Mouse (Mus musculus) ES-CJ7 (cell line): ENCODE results near the gene Lypd3.
"Not testable (repeated sequence)": the region's sequence is repeated elsewhere in the genome, so short reads cannot be mapped to it uniquely, and the experiment has no call there.

Experiments used
- DNase-seq: peaks from one replicate; pipeline ENCODE4 v3.0.0; 2011; ENCODE audit warnings: low read depth, low spot score

Lypd3 gene

DNA sequence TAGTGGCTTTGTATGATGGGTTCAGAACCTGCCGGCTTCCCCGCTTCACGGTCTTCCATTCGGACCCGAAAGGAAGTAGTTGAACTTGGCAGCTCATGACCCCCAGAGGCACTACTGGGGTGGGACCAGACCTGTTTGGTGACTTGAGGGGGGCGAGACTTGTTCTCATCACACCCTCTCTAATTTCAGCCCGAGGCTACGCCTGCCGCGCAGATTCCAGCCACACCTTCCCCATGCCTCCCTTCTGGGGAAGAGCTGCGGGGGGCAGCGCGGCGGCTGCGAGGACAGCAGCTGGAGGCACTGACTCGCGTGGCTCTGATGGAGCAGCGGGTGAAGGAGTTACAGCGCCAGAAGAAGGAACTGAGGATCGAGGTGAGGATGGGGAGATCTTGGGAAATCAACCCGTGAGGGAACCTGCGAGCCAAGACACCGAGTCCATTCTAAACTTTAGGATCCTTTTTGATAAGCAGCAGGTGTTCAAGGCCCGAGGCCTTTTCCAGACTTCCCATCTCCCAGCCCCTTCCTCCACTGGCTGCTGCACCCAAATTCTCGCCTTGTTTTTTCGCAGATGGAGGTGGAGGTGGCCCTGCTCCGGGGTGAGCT is 23.9 kb upstream of the Lypd3 start:
- DNase-seq = peak; percentile 64

DNA sequence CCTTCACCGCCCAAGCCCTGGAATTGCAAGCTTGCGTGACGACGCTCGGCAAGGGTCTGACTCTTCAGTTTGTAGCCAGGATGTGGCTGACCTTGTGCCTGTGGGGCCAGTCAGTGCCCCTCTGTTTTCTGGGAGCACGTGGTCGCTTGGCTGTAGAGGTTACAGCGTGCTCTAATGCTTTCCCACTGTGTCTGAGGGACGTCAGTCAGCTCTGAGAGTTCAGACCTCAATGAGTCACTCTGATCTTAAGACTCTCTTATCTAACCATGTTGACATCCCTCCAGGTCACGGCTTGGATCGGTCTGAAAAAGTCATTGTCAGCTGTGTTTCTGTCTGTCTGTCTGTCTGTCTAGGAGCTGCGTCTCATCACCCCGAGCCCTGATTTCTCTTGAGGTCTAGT is 21.5 kb upstream of the Lypd3 start:
- no peak for DNase-seq

DNA sequence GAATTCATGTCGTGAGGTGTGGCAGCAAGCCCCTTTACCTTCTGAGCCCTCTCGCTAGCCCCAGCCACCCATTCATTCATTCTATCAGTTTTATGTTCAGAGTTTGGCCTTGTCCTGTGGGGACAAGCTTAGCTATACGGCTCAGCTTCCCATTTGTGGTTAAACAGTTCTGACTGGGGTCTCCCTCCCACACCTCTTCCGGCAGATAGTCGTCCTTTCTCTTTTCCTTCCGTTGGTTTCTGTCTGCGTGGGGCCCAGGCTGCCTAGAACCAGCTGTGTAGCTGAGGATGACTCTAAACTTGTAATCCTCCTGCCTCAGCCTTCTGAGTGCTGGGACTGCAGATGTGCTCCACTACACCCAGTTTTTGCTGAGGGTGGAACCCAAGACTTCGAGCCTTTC is 18.6 kb upstream of the Lypd3 start:
- DNase-seq = no peak

GRCm38 (mm10) chr7:24618374-24618773 is 18.0 kb upstream of the Lypd3 start:
- DNase-seq = not testable (repeated sequence)

DNA sequence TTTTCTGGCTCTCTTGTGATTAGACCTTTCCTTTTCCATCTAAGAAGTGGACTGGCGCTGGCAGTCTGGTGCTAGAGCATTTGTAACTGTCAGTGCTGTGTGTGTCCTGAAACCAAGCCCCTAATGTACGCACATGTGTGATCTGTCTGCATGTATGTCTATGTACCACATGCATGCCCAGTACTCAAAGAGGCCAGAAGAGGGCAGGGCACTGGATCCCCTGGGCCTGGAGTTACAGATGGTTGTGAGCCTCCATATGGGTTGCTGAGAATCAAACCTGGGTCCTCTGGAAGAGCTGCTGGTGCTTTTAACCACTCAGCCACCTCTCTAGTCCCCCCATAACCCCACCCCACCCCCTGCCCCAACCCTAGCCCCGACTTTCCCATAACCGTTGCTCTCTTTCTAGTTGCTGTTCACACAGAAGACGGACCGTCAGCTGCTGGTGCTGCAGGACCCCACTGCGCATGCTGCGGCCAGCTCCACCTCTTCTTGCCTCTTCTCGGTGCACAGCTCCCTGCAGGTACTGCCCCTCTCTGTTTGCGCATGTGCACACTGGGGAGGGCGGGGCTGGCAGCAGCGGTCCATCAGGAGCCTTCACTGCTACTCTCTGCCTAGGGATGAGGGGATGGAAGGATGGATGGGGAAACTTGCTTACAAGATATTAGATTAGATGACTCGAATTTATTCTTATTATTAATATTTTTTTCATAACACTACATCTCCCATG is 16.5 kb upstream of the Lypd3 start:
- DNase-seq = peak; percentile 94

DNA sequence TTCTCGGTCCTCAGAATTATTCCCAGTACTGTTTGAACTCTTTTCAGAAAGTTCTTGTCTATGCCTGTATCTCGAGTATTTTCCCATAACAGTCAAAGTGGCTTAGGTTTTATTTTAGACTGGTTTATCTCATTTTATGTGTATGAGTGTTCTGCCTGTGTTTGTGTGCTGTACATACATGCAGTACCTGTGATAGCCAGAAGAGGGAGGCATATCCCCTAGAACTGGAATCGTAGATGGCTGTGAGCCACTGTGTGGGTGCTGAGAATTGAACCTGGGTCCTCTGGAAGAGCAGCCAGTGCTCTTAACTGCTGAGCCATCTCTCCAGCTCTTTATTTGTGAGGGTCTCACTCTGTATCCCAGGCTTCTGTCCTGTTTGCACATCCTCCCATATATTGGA is 15.2 kb upstream of the Lypd3 start:
- peak; percentile 70 for DNase-seq

GRCm38 (mm10) chr7:24622967-24623366 is 13.4 kb upstream of the Lypd3 start:
- DNase-seq = no peak

DNA sequence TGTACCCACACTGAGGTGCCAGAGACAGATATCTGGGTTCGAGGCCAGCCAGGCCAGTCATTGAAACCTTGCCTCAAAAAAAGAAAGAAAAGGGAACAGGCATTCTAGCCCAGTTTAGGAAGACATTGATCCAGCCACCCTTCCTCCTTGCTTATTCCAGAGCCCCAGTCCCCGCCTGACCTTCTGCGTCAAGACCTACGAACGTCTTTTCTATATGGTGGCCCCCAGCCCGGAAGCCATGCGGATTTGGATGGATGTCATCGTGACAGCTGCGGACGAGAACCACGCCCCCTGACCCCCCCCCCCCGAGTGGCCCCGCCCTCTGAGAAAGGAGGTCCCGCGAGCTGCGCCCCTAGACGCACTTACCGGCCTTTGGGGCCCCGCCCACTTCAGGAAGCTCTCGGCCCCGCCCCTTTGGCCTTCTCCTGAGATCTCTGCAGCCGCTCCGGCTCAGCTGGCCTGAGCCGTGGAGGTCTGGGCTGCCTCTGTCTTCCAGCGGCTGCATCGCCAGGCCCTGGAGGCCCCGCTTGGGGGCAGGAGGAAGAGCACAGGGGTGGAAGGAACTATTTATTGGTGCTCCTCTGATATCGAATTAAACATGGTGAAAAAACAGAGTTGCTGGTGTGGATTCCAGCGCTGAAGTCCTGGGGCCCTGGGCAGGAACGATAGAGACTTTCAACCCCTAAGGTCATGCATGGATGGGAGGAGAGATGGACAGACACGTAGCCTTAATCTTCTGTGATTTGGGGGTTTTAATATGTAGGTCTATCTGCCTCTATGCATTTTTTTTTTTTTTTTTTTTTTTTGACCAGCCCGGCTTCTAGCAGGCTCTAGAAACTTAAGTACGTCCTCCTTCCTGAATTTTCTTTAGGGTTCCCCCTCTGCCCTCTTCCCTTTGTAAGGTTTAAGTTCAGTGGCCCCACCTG is 7.4 kb upstream of the Lypd3 start:
- peak; percentile 89 for DNase-seq

DNA sequence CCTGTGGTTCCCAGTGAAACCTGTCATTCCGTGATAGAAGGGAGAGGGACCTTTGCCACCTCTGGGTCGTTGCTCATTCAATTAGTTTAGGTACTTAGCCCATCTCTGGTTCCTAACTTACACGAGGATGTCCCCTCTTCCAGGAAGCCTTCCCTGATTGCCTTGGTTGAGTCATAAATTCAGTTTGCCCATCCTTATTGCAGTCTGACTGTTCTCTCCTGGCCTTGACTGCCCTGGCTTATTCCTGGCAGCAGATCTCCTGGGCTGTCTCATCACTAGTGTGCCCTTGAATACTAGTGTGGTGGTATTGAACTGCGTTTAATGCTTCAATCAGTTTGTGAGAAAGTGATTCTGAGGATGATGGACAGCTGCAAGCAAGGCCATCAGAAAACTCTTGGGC is 6.7 kb upstream of the Lypd3 start:
- DNase-seq = no peak

DNA sequence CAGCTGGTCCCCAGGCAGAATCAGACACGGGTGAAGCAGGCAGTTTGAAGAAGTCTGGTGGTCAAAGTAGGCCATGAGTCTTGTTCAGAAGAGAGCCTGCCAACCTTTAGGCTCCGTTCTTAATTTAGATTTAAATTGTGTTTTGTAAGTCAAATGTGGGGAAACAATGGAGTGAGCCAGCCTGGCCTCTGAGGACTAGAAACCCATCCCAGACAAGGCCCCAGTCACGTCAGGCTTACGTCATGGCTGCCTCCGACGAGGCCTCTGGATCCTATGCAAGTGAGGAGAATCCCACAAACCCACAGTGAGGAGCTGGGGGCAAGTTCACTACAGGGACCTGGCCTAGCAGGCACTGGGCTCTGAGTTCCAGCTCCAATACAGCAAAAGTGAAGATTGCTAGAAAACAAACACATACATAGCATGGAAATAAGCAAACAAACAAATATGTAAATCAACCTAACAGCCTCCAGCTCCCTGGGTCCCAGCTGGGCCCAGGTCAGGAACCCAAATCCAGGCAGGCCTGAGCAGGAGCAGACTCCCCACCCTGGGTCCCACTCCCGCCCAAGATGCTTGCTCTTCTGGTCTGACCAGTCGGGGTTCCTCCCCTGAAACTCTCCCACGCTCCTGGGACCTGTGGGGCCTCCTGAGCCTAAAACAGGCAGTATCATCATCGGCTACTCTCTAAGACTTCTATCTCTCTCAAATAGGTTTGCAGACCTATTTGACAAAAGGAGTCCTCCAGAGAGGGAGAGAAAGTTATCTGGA is 6.1 kb upstream of the Lypd3 start:
- peak; percentile 61 for DNase-seq

DNA sequence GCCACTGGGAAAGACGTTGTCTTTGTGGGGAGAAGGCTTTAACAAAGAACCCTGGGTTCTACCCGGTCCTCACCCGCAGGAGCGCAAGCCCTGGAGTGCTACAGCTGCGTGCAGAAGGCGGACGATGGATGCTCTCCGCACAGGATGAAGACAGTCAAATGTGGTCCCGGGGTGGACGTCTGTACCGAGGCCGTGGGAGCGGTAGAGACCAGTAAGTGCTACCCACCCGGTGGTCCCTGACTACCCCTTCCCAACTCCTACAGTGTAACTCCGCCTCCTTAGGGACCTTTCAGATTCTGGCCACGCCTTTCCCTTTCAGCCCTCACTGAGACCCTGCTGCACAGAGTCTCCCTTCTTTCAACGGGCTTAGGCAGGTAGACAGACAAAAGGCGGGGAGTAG is 696 bp downstream of the Lypd3 start:
- DNase-seq = peak; percentile 32

GRCm38 (mm10) chr7:24638026-24638856 is 1.9 kb downstream of the Lypd3 start:
- DNase-seq = no peak

DNA sequence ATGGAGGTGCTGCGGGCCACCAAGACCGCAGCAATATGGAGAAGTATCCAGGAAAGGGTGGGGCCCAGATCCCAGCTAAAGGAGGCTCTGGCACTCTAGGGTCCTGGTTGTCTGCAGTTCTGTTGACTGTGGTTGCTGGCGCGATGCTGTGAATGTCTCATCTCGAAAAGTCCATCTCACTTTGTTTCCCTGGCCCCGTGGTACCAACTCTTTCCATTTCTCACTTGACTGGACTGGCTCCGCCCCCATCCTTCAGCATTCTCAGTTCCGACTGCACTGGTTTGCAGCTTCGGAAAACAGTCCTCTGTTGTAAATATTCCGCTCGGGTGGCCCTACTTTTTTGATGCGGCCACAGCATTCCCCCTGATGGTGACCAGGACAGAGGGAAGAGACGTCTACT is 4.1 kb downstream of the Lypd3 start:
- no peak for DNase-seq

- peak; percentile 79 for DNase-seq
Observed at GRCm38 (mm10) chr7:24642491-24642890, 6.1 kb downstream of the Lypd3 start.

DNA sequence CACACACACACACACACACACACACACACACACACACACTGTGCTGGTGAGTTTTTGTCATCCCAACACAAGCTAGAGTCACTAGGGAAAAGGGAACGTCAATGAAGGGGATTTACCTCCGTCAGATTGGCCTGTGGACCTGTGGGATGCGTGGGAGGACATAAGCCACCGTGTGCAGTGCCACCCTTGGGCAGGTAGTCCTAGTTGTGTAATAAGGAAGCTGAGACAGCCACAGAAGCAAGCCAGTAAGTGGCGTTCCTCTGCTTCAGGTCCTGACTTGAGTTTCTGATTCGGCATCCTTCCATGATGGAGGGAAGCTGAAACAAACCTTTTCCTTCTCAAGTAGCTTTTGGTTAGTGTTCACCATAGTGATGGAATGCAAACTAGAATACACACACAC is 8.1 kb downstream of the Lypd3 start:
- DNase-seq = no peak

GRCm38 (mm10) chr7:24644996-24645395 is 8.6 kb downstream of the Lypd3 start:
- no peak for DNase-seq

DNA sequence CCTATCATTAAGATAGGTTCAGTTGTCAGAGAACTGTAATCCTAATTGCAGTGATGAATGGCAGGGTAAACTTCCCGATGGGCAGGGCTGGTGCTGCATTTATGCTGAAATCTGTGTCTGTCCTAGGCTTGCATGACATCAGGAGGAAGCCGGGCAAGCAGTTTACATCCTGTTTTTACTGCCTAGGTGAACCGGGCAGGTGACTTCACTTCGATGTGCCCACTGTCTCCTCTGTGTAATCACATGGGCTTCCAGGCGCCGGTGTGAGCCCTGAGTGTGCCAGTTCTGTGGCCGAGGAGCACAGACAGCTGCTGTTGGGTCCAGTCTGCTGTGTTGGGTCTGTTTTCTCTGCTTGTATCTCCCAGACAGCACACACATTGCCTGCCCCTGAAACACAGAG is 10.1 kb downstream of the Lypd3 start:
- DNase-seq = no peak

DNA sequence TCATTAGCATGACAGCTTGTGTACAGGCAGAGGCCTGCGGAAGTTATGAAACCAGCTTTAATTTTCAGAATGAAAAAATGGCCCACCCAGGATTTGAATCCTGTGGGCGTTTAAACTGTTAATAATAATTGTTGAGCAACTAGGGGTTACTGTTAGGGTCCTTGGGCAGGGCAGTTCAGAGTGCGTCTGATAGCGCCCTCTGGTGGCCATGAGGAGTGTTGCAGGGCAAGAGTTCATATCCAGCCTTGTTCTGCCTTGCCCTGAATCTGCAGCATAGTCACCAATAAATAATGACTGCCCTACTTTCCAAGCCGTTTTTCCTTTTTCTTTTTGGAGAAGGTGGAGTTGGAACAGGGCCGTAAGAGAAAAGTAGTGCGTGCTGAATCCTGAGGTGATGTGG is 17.3 kb downstream of the Lypd3 start:
- DNase-seq = peak; percentile 65

GRCm38 (mm10) chr7:24659737-24660357 is 23.5 kb downstream of the Lypd3 start:
- no peak for DNase-seq

DNA sequence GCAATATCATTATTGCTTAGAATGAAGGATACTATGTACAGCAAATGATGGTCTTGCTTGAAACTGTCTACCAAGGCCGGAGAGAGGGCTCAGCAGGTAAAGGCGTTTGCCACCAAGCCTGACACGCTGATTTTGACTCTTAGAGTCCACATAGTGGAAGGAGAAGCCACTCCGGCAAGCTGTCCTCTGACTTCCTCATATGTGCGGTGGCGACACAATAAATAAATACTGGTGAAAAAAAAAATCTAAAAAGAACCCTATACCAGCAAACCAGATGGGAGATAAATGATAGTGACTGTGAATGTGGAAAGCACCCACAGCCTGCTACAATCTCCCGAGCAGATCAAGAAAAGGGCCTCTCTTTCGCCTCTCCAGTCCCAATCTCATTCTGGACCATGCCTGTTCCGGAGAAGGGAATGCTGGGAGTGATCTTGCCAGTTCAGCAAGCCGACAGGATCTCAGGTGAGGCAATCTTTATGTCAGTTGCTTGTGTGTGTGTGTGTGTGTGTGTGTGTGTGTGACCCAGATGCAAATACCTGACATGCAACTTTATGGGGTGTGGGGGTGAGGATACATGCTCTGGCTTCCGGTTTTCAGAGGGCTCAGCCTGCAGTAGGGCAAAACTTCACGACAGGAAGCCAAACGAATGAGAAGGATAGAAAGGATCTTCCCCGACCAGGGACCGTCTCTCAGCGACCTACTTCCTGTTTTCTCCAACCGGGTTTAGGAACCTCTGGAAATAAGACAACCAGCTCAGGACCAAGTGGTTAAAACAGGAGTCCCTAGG is 25.0 kb downstream of the Lypd3 start:
- no peak for DNase-seq
